Mouse (Mus musculus) brain, adult 2 months (tissue): Measurements from ENCODE around the gene Zfp59.
"Not testable (repeated sequence)": the region's sequence is repeated elsewhere in the genome, so short reads cannot be mapped to it uniquely, and the experiment has no call there.

ENCODE experiments used
- DNase-seq: peaks from one replicate; pipeline ENCODE4 v3.0.0; 2011; ENCODE audit warnings: low read depth, low spot score

Zfp59 gene

DNA sequence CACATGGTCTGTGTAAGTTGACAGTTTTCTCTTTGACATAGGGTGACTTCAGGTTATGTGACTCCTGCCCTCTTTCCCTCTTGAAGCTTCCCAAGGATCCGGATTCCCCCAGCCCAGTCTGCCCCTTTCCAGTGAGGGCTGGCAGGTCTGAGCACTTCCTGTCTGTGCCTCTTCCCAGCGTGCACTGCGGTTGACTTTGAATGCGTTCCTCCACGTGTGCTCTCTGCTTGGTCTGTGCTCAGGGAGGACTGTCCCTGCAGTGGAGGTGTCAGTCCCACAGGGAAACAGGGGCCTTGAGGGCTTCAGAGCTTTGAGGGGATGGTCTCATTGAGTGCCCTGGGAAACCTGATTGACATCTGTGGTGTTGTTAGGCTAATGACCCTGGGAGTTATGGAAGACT is 24.2 kb downstream of the Zfp59 start:
- DNase-seq: not testable (repeated sequence)

DNA sequence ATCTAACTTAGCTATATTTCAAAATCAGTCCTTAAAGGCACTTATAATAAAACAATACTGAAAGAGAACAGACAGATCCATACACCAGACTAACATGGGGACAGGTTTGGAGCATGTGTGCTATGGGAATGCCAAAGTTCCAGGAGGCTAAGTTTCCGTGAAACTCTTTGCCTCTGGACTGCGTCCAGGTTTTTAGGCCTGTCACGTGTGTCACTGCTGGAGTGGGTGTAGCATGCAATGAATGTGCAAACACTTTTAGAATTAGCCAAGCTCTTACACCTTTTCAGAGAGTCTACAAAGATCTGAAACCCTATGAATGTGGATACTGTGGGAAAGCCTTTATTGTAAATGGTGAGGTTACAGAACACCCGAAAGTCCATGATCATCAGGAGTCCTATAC is 43.3 kb downstream of the Zfp59 start:
- no peak for DNase-seq

DNA sequence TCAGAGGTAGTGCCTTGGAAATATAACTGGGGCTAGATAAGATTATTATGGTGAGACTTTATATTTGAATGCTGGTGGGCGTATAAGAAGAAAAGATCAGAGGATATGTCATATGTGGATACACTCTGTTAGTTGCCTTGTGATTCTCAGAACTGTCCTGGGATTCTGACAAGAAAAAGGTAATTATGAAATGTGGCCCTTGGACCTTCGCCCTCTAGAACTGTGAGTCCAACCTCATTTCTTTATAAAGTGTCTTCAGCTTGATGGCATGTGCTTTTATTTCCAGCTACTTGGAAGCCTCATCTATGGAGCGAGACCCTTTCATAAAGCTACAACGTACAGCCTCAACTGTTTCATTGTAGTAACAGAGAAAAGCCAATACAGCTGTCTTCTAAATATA is 62.2 kb downstream of the Zfp59 start:
- DNase-seq: no peak

DNA sequence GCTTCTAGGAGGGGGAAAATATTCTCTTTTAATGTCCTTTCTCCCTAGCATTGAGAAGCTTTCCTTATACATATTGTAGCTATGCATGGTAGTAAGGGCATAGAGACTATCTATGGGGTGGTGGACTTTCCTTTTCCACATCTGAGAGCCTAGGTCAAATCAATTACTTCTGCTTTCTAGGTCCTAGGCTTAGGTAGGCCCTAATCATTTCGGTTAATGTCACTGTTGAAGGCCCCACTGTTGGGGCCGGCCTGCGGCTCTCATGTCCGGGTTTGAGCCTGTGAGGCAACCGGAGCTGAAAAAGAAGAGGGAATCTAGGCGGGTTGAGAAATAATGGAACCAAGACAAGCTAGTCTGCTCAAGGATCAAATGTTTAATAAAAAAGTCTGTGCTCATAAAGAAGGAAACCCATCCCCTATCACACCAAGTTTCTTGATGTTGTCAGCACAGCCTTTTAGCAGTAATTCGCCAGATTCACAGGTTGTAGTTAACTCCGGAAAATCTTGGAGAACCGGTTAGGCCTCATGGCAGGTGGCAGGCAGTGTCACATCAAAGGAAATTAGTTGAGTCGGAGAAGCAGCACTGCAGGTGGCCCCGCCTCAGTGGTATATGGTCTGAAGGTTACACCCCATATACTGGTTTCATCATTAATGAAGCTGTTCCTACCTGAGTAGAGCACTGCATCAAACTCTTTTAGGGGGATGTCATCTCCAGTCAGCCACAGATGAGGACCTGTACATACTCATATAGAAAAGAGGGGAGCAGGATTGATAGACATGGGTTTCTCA is 66.8 kb downstream of the Zfp59 start:
- DNase-seq: no peak
